Mouse (Mus musculus) regulatory T cell (primary cell): ENCODE results near the gene Olfr635.
"Not testable (repeated sequence)": the region's sequence is repeated elsewhere in the genome, so short reads cannot be mapped to it uniquely, and the experiment has no call there.

Source experiments
- in situ Hi-C: fragments of 300-600 bp; cut with MboI, MseI; formaldehyde crosslinking; loops from one replicate; pipeline ENCODE4 v1.15.1; 2025; ENCODE audit warnings: high pct_unique_total_duplicates

Olfr635 gene

DNA sequence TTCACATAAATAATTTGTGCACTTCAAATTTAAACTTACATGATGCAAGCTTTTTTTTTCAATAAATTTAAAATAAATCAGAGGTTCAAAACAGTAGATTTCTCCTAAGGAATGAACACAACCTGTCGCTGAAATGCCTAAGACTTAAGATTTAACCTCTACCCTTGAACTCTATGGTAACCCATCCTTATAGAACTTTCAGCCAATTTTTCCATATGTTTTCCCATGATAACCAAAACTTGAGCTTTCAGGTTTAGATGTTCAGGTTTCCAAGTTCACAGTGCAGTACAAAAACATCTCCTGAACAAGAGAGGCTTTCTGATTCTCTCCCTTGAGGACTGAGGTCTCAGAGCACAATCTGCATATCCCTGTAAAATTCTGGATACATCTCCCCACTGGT lies at the start of gene Olfr635:
Gene Olfr635, plus strand, starts transcription at position 301 of the 400 bp plus-strand sequence.
- in situ Hi-C loops = no loop called here

DNA sequence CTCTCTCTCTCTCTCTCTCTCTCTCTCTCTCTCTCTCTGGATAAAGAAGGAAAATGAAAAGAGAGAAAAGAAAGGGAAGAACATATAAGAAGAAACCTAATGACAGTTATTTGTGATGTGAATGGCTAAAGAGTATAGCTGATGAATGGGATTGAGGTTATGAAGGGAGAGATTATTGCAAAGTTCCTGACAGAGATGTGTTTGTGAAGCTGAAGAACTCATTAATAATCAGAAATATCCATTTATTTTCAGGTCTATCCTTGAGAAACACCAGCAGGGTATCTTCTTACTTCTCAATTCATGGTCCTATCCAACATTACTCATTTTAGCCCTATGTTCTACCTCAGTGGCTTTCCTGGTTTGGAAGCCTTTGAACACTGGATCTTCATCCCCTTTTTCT lies 42.4 kb upstream of the Olfr635 start, which contains the start of gene Olfr631:
Gene Olfr631, plus strand, starts transcription at position 301 of the 400 bp plus-strand sequence.
- in situ Hi-C loops = no loop called here

DNA sequence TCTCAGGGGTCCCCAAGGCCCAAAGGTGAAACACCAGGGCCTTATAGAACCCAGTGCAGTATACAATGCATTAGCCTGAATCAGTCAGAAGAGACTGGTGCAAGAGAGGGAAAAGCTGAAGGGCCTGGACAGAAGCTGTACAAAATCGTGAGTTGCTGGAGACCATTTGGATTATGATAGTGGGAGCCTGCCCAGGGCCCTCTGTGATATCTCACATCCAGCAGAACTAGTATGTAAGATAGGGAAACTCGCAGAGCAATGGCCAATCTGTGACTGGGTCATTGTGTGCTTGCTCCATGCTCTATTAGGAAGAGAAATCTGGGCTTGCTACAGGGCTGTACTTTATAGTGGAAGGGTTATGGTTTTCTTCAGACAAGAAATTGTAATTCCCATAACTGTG lies 36.7 kb upstream of the Olfr635 start, which contains the start of gene Olfr632:
Gene Olfr632, plus strand, starts transcription at position 84 of the 400 bp plus-strand sequence.
- in situ Hi-C loops = loop anchor here (10.0 kb wide), 1 partner anchor 1149 kb away; no protein-coding TSS in a partner anchor

DNA sequence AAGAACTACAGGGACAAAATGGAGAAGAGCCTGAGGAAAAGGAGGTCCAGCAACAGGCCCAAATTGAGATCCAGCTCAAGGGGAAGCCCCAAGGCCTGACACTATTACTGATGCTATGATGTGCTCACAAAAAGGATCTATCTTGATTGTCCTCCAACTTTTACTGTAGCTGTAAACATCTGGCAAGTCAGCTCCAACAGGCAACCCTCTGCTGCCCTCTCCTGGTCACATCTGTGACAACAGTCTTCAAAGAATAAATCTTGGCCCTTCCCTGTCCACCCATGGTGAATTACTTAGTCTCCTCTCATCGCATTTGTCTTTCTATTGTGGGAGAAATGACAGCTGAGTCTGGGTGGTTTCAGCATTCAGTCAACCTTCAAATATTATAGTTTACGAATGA lies 28.2 kb upstream of the Olfr635 start:
- in situ Hi-C loops = loop anchor here (10.0 kb wide), 1 partner anchor 242 kb away; the partner anchor contains the start of gene Olfr648

DNA sequence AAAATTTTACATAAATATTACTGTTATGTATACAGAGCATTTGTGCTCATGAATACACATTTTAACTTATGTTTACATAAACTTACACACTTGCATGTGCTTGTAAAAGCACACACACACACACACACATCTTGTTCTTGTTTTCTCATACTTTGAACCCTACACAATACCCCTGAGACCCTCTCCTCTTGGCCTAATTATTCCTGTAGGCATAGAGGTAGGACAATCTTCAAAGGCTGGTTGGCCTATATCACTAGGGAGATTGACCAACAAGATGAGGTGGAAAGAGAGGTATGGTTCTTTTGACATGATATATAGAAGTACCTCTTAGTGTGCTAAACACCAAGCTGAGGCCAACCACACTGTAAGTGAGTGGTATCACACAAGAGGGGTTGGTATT lies 26.8 kb upstream of the Olfr635 start, which contains the start of gene Olfr633:
Gene Olfr633, plus strand, starts transcription at position 301 of the 400 bp plus-strand sequence.
- in situ Hi-C loops = loop anchor here (10.0 kb wide), 1 partner anchor 241 kb away; the partner anchor contains the start of gene Olfr648

DNA sequence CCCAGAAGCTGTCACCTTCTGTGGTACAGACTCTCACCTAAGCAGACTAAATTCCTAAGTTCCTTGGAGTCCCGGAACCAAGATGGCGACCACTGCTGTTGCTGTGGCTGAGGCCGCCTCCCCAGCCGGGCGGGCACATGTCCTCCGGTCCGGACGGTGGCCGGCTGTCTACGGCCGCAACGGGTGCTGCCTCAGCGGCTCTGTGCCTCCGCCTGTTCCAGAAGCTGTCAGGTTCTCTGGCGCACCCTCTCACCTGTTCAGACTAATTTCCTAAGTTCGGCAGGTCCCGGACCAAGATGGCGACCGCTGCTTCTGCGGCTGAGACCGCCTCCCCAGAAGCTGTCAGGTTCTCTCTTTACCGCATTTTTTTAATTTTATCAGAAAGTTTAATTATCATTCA lies 4.1 kb upstream of the Olfr635 start:
- in situ Hi-C loops = not testable (repeated sequence)

DNA sequence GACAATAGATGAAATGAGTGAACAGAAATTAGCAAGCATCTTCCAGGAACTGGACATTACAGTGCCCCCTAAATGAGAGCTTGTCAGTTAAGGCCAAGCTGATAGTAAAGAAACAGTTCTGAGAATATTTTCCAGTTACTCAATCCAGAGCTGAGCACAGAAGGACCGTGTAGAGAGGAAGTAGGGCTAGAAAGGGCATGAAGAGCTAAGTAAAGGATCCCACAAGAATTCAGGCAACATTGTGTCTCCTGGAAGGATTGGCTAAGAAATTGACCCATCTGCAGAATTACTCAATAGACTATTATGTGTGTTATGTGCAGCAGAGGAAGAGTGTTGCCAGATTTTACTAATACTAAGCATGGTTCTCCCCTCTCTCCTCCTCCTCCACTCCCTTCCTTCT lies 830 bp downstream of the Olfr635 start:
- in situ Hi-C loops = no loop called here

DNA sequence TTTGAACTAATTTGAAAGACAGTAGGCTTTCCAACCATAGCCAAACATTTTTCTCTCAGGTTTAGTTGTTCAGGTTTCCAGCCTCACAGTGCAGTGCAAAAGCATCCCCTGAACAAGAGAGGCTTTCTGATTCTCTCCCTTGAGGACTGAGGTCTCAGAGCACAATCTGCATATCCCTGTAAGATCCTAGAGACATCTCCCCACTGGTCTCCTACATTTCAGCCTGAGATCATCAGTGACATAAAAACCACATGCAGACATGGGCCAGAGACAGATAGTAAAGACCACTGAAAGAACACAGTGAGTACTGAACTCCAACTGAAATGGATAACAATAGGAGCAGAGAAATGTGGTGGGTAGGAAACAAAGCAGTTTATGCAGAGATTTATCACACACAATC lies 27.5 kb downstream of the Olfr635 start, which contains the start of gene Olfr638:
Gene Olfr638, plus strand, starts transcription at position 301 of the 400 bp plus-strand sequence.
- in situ Hi-C loops = no loop called here

DNA sequence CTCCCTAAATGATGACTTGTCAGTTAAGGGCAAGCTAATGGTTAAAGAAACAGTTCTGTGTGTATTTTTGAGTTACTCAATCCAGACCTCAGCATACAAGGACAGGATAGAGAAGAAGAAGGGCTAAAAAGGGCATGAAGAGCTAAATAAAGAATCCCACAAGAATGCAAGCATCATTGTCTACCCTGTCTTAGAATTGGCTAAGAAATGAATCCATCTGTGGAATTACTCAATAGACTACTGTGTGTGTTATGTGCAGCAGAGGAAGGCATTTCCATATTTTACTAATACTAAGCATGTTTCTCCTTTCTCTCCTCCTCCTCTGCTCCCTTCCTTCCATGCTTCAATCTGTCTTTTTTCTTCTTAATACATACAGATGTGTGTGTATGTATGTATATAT lies 28.2 kb downstream of the Olfr635 start:
- in situ Hi-C loops = no loop called here

DNA sequence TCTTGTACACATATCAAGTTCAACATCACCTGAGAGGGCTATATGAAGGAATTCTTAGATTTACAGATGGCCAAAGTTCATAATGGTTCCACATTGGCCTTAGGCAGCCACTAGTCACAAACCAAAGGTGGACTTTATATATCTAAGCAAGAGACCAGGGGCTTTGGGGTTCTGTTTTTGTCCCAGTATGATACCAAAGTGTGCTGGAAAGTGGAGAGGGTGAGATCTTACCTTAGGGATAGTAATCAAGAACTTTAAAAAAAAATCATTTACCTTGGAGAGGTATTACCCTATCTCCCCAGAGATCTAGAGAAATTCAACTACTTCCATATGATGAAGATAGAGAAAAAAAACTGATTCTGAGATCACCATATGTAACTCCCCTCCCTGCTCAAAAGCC lies 46.3 kb downstream of the Olfr635 start, which contains the start of gene Olfr639:
Gene Olfr639, minus strand, starts transcription at position 101 of the 400 bp plus-strand sequence.
- in situ Hi-C loops = no loop called here

DNA sequence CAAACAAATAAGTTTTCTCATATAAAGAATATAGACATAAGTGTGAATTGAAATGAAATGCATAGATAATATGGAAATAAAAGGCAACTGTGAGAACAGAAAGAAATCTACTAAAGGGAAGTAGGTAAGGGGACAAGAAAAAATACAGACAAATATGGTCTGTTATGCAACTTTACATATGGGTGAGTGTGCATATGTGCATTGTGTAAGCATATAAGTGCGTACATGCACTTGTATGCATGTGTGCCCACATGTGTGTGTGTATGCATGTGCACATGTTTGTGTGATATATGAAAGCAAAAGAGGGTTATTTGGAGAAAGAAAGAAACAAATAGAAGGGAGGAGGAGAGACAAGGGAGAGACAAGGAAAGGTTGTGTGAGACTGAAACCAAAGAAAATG lies 48.0 kb downstream of the Olfr635 start:
- in situ Hi-C loops = no loop called here

DNA sequence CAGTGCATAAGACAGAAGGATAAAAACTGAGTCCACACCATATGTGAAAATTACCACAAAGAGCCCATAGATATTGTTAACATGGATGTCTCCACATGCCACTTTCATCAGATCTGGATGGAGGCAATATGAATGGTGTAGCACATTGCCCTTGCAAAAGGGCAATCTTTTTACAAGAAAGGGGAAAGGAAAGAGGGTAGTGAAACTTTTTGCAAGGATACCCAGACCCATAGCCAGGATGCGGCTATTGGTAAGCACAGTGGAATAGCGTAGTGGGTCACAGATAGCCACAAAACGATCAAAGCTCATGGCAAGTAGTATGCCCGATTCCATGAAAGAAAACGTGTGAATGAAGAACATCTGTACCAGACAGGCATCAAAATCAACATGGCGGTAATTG lies 50.7 kb downstream of the Olfr635 start:
- in situ Hi-C loops = no loop called here

DNA sequence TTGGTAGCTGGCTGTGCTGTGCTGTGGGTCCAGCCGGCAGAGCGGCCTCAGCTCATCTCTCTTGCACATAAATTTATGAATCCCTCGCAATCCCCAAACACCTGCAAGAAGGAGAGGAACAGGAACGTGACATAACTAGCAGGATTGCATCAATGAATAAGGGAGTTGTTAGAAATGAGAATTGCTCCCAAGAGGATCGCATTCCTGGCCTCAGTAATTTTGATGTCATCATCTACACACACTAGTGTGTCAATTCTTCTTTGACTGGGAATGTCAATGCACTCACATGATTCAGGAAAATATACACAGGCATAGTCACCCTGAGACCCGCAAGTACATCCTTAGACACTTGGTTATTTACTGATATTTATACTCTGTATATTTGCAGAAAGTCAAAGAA lies 54.5 kb downstream of the Olfr635 start, which contains the start of gene Olfr640:
Gene Olfr640, minus strand, starts transcription at position 101 of the 400 bp plus-strand sequence.
- in situ Hi-C loops = no loop called here

DNA sequence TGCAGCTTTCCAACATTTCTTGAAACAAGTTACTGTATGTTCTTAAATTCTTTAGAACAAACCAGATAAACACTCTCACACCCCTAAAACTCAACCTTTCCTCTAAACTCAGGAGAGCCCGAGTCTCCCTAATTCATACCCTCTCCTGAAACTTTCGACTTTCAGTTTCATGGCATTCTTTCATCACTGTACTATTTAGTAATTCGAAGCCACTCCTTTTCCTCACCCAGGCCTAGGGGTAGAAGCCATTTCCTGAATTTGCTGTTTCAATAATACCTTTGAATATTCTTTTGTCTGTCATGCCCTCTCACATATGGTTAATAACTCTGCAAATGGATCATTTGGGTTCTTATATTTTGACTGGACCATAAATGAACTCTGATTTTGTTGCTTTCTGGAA lies 56.0 kb downstream of the Olfr635 start:
- in situ Hi-C loops = no loop called here

DNA sequence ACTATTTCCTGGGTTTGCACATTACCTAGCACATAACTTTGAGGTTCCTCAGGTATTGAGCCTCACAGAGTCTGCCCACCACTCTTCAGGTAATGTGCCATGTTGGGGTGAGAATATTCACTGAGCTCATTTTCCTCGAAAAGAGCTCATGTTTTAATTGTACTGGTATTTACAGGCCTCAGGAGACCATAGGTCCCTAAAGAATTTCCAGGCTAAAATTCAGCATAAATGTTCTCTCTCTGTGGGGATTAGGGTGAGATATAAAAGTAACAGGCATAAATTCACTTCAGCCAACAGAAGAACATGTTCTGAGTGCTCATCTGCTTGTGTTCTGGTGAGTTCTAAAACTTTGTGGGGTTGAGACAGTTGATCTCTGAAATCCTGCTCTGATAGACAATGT lies 64.2 kb downstream of the Olfr635 start, which contains the start of gene Olfr641:
Gene Olfr641, plus strand, starts transcription at position 301 of the 400 bp plus-strand sequence.
- in situ Hi-C loops = no loop called here
